Mouse (Mus musculus) embryo, embryonic 10.5 days (tissue): ENCODE measurements around the gene Adgrf5.

Experiments
- DNase-seq: peaks from one replicate; pipeline ENCODE4 v3.0.0-alpha.2; 2015; ENCODE audit warnings: low spot score

Gene Adgrf5

DNA sequence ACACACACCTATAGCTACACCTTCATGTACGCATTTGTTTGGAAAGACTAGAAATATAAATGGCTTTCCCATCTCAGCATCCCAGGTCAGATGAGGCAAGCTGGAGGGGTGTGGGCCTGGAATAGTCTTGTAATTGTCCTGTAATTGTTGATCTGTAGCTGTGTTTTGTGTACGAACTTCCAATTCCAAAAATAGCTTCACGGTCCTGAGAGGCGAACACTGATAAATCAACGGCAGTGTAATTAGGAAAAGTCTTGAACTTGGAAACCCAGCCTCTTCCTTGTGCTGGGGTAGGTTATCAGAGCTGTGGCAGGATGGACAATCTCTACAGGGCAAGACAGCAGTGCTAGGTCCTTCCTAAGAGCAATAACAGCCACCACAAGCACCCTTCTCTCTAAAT is 18.5 kb downstream of the Adgrf5 start:
- DNase-seq: no peak

- no peak for DNase-seq
These were observed 26.1 kb downstream of the Adgrf5 start for GRCm38 (mm10) chr17:43386331-43386730.

GRCm38 (mm10) chr17:43387171-43387570 is 26.9 kb downstream of the Adgrf5 start:
- DNase-seq: no peak

DNA sequence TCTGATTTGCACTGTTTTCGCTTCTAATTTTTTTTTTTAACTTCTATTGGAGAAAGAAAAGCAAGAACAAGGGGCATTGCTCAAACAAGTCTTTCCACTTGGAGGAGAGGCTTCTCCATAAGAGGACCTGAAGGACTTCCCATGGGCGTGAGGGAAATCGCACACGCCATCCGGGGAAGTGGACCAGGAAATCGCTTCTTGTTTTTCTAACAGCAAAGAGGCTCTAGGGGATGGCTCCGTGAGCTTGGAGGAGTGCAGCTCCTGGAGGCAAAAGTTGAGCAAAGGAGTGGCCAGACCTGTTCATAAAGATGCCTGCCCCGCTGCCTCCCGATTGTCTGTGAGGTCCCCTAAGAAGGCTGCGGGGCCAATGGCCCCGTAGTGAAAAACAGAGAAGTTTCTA is 29.0 kb downstream of the Adgrf5 start:
- DNase-seq: no peak

DNA sequence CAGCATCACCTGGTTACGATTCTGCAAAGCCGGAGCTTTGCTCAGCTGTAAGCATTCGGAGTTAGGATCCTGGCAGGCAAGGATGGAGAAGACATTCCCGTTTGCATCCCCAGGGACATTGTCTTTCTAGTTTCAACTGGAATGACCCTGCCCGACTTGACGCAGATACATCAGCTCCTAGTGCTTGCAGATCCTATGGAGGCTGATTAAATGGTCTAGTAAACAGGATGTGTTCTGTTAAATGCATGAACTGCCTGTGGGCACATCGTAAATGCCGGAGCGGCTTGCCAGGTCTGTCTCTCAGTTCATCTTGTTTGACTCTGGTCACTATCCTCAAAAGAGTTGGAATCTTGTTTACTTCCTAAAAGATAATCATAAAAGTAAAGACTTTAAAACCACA is 31.9 kb downstream of the Adgrf5 start:
- DNase-seq: no peak

GRCm38 (mm10) chr17:43393669-43394068 is 33.4 kb downstream of the Adgrf5 start:
- no peak for DNase-seq

- no peak for DNase-seq
These were observed 35.4 kb downstream of the Adgrf5 start for GRCm38 (mm10) chr17:43395400-43396258.

- DNase-seq: no peak
These were observed 38.4 kb downstream of the Adgrf5 start for GRCm38 (mm10) chr17:43398612-43399011.

- peak; percentile 31 for DNase-seq
These were observed 38.9 kb downstream of the Adgrf5 start for GRCm38 (mm10) chr17:43399151-43399550.

DNA sequence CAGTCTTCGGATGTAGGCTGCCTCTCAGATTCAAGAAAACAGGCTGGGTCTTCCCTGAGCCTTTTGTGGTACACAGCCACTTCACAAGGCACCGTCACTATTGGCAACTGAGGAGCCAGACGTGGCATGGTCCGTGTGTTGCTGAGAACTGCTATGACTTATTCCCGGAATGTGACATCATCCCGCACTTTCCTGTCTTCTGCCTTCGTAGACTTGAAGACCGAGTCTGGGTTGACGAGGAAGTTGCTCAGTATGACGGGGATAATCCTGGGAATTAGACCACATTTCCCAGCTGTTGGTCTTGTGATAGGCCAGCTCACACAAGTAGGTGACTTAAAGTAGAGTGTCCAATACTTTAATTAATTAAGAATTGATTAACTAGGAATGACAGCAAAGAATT is 40.2 kb downstream of the Adgrf5 start:
- no peak for DNase-seq

DNA sequence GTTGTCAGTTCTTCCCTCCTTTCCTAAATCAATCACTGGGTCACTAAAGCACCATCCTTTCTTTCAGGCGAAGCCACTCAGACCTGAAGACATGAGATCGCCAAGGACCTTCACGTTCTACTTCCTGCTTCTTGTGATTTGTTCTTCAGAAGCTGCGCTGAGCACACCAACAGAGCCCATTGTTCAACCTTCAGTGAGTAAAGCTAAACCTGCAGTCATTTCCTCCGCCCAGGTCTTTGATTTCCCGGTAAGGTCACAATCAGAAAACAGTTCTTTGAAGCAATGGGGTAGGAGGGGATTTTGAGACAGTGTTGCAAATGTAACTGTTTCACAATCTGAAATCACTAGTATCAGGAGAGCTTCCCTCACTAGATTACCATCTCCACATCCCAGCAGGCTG is 43.6 kb downstream of the Adgrf5 start:
- no peak for DNase-seq

- DNase-seq: no peak
These were observed 44.2 kb downstream of the Adgrf5 start for GRCm38 (mm10) chr17:43404408-43404807.

DNA sequence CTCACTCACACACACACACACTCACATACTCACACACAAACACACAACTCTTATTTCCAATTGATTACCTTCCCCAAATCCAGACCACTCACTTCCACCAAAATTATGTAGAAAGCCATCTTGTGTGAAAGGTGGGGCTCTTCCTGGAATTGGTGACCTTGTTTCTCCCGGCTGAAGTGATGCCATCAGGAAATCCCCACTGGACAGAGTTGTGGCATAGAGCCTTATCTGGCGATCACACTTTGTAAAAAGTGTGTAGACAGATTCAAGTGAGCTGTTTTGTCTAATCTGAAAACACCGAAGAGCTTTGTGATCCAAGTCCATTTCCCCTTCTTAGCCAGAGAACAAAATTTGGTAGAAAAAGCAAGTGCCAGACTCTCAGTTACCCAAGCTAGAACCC is 46.1 kb downstream of the Adgrf5 start:
- DNase-seq: no peak

DNA sequence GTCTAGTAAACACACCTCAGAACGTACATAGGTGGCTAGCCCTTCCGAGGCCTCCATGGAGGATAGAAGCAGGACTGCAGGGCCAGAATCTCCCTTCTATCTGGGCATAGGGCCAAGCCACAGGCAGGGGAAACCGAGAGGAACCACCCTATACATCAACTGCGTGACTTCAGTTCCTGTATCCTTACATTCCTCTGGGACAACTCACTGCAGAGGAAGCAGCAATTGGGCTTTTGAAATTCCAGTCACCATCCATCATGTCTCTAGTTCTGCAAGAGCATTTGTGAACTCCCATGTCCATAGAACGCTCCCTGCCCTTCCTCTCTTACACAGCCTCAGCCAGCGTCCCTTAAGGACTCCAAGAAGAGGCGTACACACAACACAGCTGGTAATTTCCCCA is 47.3 kb downstream of the Adgrf5 start:
- DNase-seq: no peak

DNA sequence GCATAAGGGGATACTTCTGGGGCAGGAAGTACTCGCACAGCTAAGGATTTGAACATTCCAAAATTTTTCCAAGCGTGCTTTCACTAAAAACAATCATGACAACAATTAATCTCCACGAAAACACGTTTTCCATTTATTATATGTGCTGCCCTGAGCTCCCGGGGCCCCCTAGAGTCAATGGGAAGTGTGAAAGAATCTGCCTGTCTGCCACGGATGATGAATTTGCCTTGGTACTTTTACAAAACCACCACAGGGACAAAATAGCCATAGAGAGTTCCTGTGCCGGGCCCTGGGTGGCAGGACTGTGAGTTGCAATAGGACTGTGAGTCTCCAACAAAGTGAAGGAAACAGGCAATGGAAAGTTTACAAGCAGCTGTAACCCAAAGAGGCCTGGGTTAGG is 52.9 kb downstream of the Adgrf5 start:
- DNase-seq: no peak

DNA sequence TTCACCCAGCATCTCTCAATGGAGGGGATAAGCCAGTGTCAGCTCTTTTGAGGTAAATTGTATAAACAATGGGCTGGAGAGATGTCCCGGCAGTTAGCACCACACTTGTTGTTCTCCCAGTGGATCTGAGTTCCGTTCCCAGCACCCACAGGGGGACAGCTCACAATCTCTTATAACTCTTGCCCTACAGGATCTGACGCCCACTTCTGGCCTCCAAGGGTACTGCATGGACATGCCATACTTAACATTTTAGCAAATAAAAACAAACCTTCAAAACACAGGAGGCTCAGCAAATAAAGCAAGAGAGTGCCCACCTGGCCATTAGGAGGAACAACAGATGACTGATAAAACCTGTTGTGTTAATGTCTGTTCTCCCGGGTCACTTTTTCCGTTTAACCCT is 59.0 kb downstream of the Adgrf5 start:
- no peak for DNase-seq

DNA sequence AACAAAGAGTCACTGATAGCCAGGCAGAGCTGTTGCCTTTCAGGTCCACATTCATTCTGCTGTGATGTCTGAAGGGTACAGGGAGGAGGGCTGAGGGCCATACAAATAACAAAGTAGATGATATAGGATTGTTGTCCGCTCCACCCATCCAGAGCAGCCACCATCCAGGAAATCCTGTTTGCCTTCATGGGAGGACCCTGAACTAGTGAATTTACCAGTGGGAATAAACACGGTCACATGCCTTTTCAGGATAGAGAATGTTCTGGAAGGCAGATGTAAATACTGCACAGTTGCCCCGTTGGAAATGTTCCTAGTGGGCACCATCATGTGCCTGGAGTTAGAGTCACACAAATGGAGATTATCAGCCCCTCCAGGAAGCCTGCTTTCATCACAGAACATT is 60.1 kb downstream of the Adgrf5 start:
- no peak for DNase-seq

DNA sequence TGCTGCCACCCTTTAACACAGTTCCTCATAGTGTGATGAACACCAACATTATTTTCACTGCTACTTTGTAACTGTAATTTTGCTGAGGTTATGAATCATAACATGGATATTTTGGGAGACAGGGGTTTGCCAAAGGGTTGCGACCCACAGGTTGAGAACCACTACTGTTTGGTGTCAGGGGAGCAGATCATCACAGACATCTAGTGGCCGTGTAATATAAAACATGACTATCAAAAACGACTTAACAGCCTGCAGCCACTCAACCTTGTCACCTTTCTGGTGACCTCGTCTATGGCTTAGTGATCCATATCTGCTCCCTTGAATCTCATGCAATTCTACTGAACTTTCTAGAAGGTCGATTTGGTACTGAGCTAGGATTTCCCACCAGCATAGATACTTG is 63.7 kb downstream of the Adgrf5 start:
- no peak for DNase-seq

GRCm38 (mm10) chr17:43431692-43432091 is 71.4 kb downstream of the Adgrf5 start:
- peak; percentile 5 for DNase-seq

GRCm38 (mm10) chr17:43434485-43434884 is 74.2 kb downstream of the Adgrf5 start:
- no peak for DNase-seq

DNA sequence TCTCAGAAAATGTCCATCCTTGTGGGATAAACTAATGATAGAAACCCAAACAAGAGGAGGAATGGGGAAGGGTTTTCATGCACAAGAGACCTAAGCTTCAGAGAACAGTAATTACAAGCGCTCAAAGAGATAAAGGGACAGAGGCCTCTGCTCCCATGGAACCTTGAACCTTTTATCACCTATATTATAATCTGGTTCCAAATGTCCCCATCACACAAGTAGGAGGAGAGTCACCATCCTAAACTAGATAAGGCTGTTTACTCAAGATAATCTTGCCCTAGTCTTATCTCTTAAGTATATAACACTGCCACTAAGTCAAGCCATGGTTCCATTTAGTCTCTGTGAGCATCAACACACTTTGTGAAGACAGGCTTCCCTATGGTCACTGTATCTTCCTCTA is 91.0 kb downstream of the Adgrf5 start:
- no peak for DNase-seq

DNA sequence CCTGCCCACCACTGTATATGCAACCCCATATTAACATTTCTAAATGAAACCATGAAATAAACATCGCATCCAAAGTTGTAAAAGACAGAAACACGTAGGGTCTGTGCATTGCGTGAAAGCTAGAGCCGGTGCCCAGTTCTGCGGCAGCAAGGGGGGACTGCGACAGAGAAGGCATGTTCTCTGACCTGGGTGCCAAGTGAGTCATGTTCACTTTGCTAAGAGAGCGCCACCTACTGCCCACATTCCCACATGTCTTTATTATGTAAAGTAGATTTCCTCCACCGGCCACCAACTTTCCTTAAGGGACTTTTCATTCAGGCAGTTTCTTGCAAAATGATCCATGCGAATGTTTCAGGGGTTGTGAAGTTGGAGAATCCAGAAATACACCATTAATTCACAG is 98.3 kb downstream of the Adgrf5 start:
- peak; percentile 89 for DNase-seq

DNA sequence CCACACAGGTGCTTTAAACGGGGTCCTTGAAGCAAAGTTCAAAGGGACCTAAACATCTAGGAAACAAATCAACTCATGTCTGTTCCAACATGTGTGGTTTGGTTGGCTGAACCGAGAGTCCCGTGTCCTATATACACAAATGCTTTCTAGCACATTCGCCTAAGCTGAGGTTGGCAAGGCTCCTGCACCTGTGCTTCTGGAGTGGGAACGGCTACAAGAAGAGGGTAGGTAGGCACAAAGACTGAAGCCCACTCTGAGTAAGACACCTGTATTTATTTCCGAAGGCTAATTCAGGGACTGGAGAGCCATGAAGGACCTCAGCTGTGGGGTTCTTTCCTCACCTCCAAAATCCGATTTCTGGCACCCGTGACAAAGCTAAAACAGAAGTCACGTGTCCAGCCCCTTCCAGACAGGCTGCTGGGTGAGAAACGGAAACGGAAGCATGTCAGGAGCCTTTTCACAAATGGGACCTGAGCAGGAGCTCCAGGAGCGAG is 99.5 kb downstream of the Adgrf5 start:
- no peak for DNase-seq
